Mouse (Mus musculus): Measurements from ENCODE around the gene Lbhd1.
"Not testable (repeated sequence)": the region's sequence is repeated elsewhere in the genome, so short reads cannot be mapped to it uniquely, and the experiment has no call there.

Gene Lbhd1

GRCm38 (mm10) chr19:8871267-8872186 is 12.0 kb upstream of the Lbhd1 start, which contains the start of gene Ubxn1:
Gene Ubxn1, plus strand, starts transcription at chr19:8871496.
- peak; percentile 98 for DNase-seq (ENCODE audit: low spot score)

GRCm38 (mm10) chr19:8872266-8872840 is 11.2 kb upstream of the Lbhd1 start:
- DNase-seq (ENCODE audit: low spot score): no peak

GRCm38 (mm10) chr19:8875031-8875430 is 8.5 kb upstream of the Lbhd1 start:
- no peak for DNase-seq (ENCODE audit: low spot score)

GRCm38 (mm10) chr19:8880311-8881033 is 3.1 kb upstream of the Lbhd1 start, which contains the start of gene Uqcc3:
Gene Uqcc3, minus strand, starts transcription at chr19:8880923.
- DNase-seq (ENCODE audit: low spot score): peak; percentile 94

- DNase-seq (ENCODE audit: low spot score): no peak
These were observed 2.5 kb upstream of the Lbhd1 start for GRCm38 (mm10) chr19:8881034-8881392.

GRCm38 (mm10) chr19:8886916-8887584 is 3.5 kb downstream of the Lbhd1 start:
- DNase-seq (ENCODE audit: low spot score): no peak

GRCm38 (mm10) chr19:8887585-8888463 is 4.3 kb downstream of the Lbhd1 start:
- DNase-seq (ENCODE audit: low spot score): no peak

GRCm38 (mm10) chr19:8888511-8889385 is 5.2 kb downstream of the Lbhd1 start, which contains the start of the genes 1810009A15Rik and Gm49416:
Gene 1810009A15Rik, plus strand, starts transcription at chr19:8888853.
Gene Gm49416, plus strand, starts transcription at chr19:8888926.
- DNase-seq (ENCODE audit: low spot score): peak; percentile 96

- DNase-seq (ENCODE audit: low spot score): peak; percentile 88
These were observed 9.6 kb downstream of the Lbhd1 start, which contains the start of gene Ints5 for GRCm38 (mm10) chr19:8892829-8893766. Gene Ints5, plus strand, starts transcription at chr19:8893005.

GRCm38 (mm10) chr19:8895397-8895960 is 11.9 kb downstream of the Lbhd1 start:
- DNase-seq (ENCODE audit: low spot score): no peak

GRCm38 (mm10) chr19:8896231-8896630 is 12.7 kb downstream of the Lbhd1 start:
- not testable (repeated sequence) for DNase-seq (ENCODE audit: low spot score)

GRCm38 (mm10) chr19:8897211-8897864 is 13.8 kb downstream of the Lbhd1 start:
- not testable (repeated sequence) for DNase-seq (ENCODE audit: low spot score)

GRCm38 (mm10) chr19:8897865-8898495 is 14.4 kb downstream of the Lbhd1 start, which contains the start of gene Ganab:
Gene Ganab, plus strand, starts transcription at chr19:8898071.
- DNase-seq (ENCODE audit: low spot score): peak; percentile 98

GRCm38 (mm10) chr19:8898576-8898975 is 15.0 kb downstream of the Lbhd1 start:
- DNase-seq (ENCODE audit: low spot score): no peak

- DNase-seq (ENCODE audit: low spot score): no peak
These were observed 15.5 kb downstream of the Lbhd1 start for GRCm38 (mm10) chr19:8899079-8899478.

- no peak for DNase-seq (ENCODE audit: low spot score)
These were observed 19.9 kb downstream of the Lbhd1 start for GRCm38 (mm10) chr19:8903412-8903811.

- DNase-seq (ENCODE audit: low spot score): no peak
These were observed 25.0 kb downstream of the Lbhd1 start for GRCm38 (mm10) chr19:8908531-8908930.

Measured in lung, postnatal 25 days (tissue).